Mouse (Mus musculus): Measurements from ENCODE around the gene H2-Q2.

- no peak for TF ChIP-seq POLR2A (IDR thresholded peaks at IDR 0.05; ENCODE audit: low read depth, low read length)
- no peak for TF ChIP-seq CTCF (IDR thresholded peaks at IDR 0.05; ENCODE audit: extremely low read depth, insufficient read depth, insufficient read length, insufficient replicate concordance)
Measured at GRCm38 (mm10) chr17:35303756-35304350, 38.2 kb upstream of the H2-Q2 start.

All from spleen, adult 2 months (tissue).